Mouse (Mus musculus): ENCODE data around the gene Rab30. TPM values are rescaled to one million over a fixed set of nuclear protein-coding genes. Genes with fewer than 3 reads are reported as not detected.

Gene Rab30
- polyA plus RNA-seq, 1 experiment from 2014 or later = 6.6 TPM

GRCm38 (mm10) chr7:92740411-92741115 lies 840 bp upstream of the Rab30 start:
- ATAC-seq (ENCODE audit: low FRiP score, low TSS enrichment) = no peak
- no peaks in the 10 kb centered on the region for H3K9me3 ChIP-seq (ENCODE audit: control insufficient read depth, low read length)
- H3K4me1 ChIP-seq (ENCODE audit: control insufficient read depth, insufficient read depth, low read length) = peaks cover 18% of the 10 kb centered on the region; the same call in 1 of the 2 replicates
- no peaks in the 10 kb centered on the region for H3K27me3 ChIP-seq (ENCODE audit: control insufficient read depth, insufficient read depth, low read length)
- 2% methylated on average over 23 of the region's 23 CpGs for whole genome bisulfite sequencing
- H3K9ac ChIP-seq (ENCODE audit: low read depth, low read length) = peak overlapping the region; percentile 97
- H3K4me3 ChIP-seq (ENCODE audit: low read length) = peak overlapping the region; percentile 93
- H3K4me2 ChIP-seq (replicated peaks; ENCODE audit: low read depth, low read length) = peak overlapping the region; percentile 72
- H3K36me3 ChIP-seq (ENCODE audit: control insufficient read depth, insufficient read depth, low read length) = peaks cover 31% of the 10 kb centered on the region
- H3K27ac ChIP-seq (ENCODE audit: low read depth, low read length) = peak overlapping the region; percentile 89

GRCm38 (mm10) chr7:92741861-92742249 lies 452 bp downstream of the Rab30 start:
- peak overlapping the region; percentile 92 for H3K4me2 ChIP-seq (replicated peaks; ENCODE audit: low read depth, low read length)
- peaks cover 22% of the 10 kb centered on the region for H3K36me3 ChIP-seq (ENCODE audit: control insufficient read depth, insufficient read depth, low read length)
- 0% methylated on average over 9 of the region's 9 CpGs for WGBS
- H3K4me3 ChIP-seq (ENCODE audit: low read length) = peak overlapping the region; percentile 93
- peaks cover 18% of the 10 kb centered on the region; the same call in 1 of the 2 replicates for H3K4me1 ChIP-seq (ENCODE audit: control insufficient read depth, insufficient read depth, low read length)
- no peaks in the 10 kb centered on the region for H3K9me3 ChIP-seq (ENCODE audit: control insufficient read depth, low read length)
- no peaks in the 10 kb centered on the region for H3K27me3 ChIP-seq (ENCODE audit: control insufficient read depth, insufficient read depth, low read length)
- peak; percentile 32 for ATAC-seq (ENCODE audit: low FRiP score, low TSS enrichment)
- H3K9ac ChIP-seq (ENCODE audit: low read depth, low read length) = peak overlapping the region; percentile 66
- H3K27ac ChIP-seq (ENCODE audit: low read depth, low read length) = peak overlapping the region; percentile 20; the same call in 1 of the 2 replicates

- Histone ChIP-seq H3K9me3 (ENCODE audit: control insufficient read depth, low read length) (no peaks in the 10 kb centered on the region), H3K4me1 (ENCODE audit: control insufficient read depth, insufficient read depth, low read length) (peaks cover 18% of the 10 kb centered on the region; the same call in 1 of the 2 replicates), H3K4me3 (ENCODE audit: low read length) (peak overlapping the region; percentile 93), H3K36me3 (ENCODE audit: control insufficient read depth, insufficient read depth, low read length) (peaks cover 18% of the 10 kb centered on the region), H3K9ac (ENCODE audit: low read depth, low read length) (peak overlapping the region; percentile 66), H3K27me3 (ENCODE audit: control insufficient read depth, insufficient read depth, low read length) (no peaks in the 10 kb centered on the region), H3K4me2 (replicated peaks; ENCODE audit: low read depth, low read length) (peak overlapping the region; percentile 92), H3K27ac (ENCODE audit: low read depth, low read length) (peak overlapping the region; percentile 20; the same call in 1 of the 2 replicates)
- ATAC-seq (ENCODE audit: low FRiP score, low TSS enrichment) = no peak
- WGBS = under 1% methylated on average over 16 of the region's 16 CpGs
Observed at GRCm38 (mm10) chr7:92742341-92742741, 938 bp downstream of the Rab30 start.

GRCm38 (mm10) chr7:92742774-92743173 lies 1.4 kb downstream of the Rab30 start:
- Histone ChIP-seq H3K36me3 (ENCODE audit: control insufficient read depth, insufficient read depth, low read length) (peaks cover 14% of the 10 kb centered on the region), H3K27ac (ENCODE audit: low read depth, low read length) (no peak overlapping the region), H3K4me1 (ENCODE audit: control insufficient read depth, insufficient read depth, low read length) (peaks cover 18% of the 10 kb centered on the region; the same call in 1 of the 2 replicates), H3K9ac (ENCODE audit: low read depth, low read length) (peak overlapping the region; percentile 66; the same call in 1 of the 2 replicates), H3K9me3 (ENCODE audit: control insufficient read depth, low read length) (no peaks in the 10 kb centered on the region), H3K27me3 (ENCODE audit: control insufficient read depth, insufficient read depth, low read length) (no peaks in the 10 kb centered on the region), H3K4me3 (ENCODE audit: low read length) (peak overlapping the region; percentile 93), H3K4me2 (replicated peaks; ENCODE audit: low read depth, low read length) (peak overlapping the region; percentile 92)
- 2% methylated on average over 6 of the region's 6 CpGs for WGBS
- no peak for ATAC-seq (ENCODE audit: low FRiP score, low TSS enrichment)

- peaks cover 11% of the 10 kb centered on the region for H3K36me3 ChIP-seq (ENCODE audit: control insufficient read depth, insufficient read depth, low read length)
- no peak for ATAC-seq (ENCODE audit: low FRiP score, low TSS enrichment)
- no peaks in the 10 kb centered on the region for H3K27me3 ChIP-seq (ENCODE audit: control insufficient read depth, insufficient read depth, low read length)
- no peak overlapping the region for H3K27ac ChIP-seq (ENCODE audit: low read depth, low read length)
- 8% methylated on average over 6 of the region's 6 CpGs for WGBS
- no peak overlapping the region for H3K9ac ChIP-seq (ENCODE audit: low read depth, low read length)
- H3K9me3 ChIP-seq (ENCODE audit: control insufficient read depth, low read length) = no peaks in the 10 kb centered on the region
- peak overlapping the region; percentile 93; the same call in 1 of the 2 replicates for H3K4me3 ChIP-seq (ENCODE audit: low read length)
- peak overlapping the region; percentile 92 for H3K4me2 ChIP-seq (replicated peaks; ENCODE audit: low read depth, low read length)
- peaks cover 17% of the 10 kb centered on the region; the same call in 1 of the 2 replicates for H3K4me1 ChIP-seq (ENCODE audit: control insufficient read depth, insufficient read depth, low read length)
Observed at GRCm38 (mm10) chr7:92743325-92743724, 1.9 kb downstream of the Rab30 start.

GRCm38 (mm10) chr7:92750395-92750794 lies 9.0 kb downstream of the Rab30 start:
- Histone ChIP-seq H3K4me2 (replicated peaks; ENCODE audit: low read depth, low read length) (no peak overlapping the region), H3K9ac (ENCODE audit: low read depth, low read length) (no peak overlapping the region), H3K4me1 (ENCODE audit: control insufficient read depth, insufficient read depth, low read length) (no peaks in the 10 kb centered on the region), H3K4me3 (ENCODE audit: low read length) (no peak overlapping the region), H3K36me3 (ENCODE audit: control insufficient read depth, insufficient read depth, low read length) (no peaks in the 10 kb centered on the region), H3K27ac (ENCODE audit: low read depth, low read length) (no peak overlapping the region), H3K27me3 (ENCODE audit: control insufficient read depth, insufficient read depth, low read length) (no peaks in the 10 kb centered on the region), H3K9me3 (ENCODE audit: control insufficient read depth, low read length) (no peaks in the 10 kb centered on the region)
- 59% methylated on average over 2 of the region's 2 CpGs for WGBS
- ATAC-seq (ENCODE audit: low FRiP score, low TSS enrichment) = no peak

- H3K9ac ChIP-seq (ENCODE audit: low read depth, low read length) = no peak overlapping the region
- H3K36me3 ChIP-seq (ENCODE audit: control insufficient read depth, insufficient read depth, low read length) = no peaks in the 10 kb centered on the region
- no peaks in the 10 kb centered on the region for H3K4me1 ChIP-seq (ENCODE audit: control insufficient read depth, insufficient read depth, low read length)
- no peaks in the 10 kb centered on the region for H3K27me3 ChIP-seq (ENCODE audit: control insufficient read depth, insufficient read depth, low read length)
- H3K4me3 ChIP-seq (ENCODE audit: low read length) = no peak overlapping the region
- no peak overlapping the region for H3K27ac ChIP-seq (ENCODE audit: low read depth, low read length)
- ATAC-seq (ENCODE audit: low FRiP score, low TSS enrichment) = no peak
- no peak overlapping the region for H3K4me2 ChIP-seq (replicated peaks; ENCODE audit: low read depth, low read length)
- no peaks in the 10 kb centered on the region for H3K9me3 ChIP-seq (ENCODE audit: control insufficient read depth, low read length)
- 60% methylated on average over 5 of the region's 5 CpGs for WGBS
Observed at GRCm38 (mm10) chr7:92758067-92758466, 16.7 kb downstream of the Rab30 start.

- WGBS = 76% methylated on average over 6 of the region's 6 CpGs
- Histone ChIP-seq H3K27ac (ENCODE audit: low read depth, low read length) (no peak overlapping the region), H3K27me3 (ENCODE audit: control insufficient read depth, insufficient read depth, low read length) (no peaks in the 10 kb centered on the region), H3K36me3 (ENCODE audit: control insufficient read depth, insufficient read depth, low read length) (no peaks in the 10 kb centered on the region), H3K9me3 (ENCODE audit: control insufficient read depth, low read length) (no peaks in the 10 kb centered on the region), H3K9ac (ENCODE audit: low read depth, low read length) (no peak overlapping the region), H3K4me3 (ENCODE audit: low read length) (no peak overlapping the region), H3K4me2 (replicated peaks; ENCODE audit: low read depth, low read length) (no peak overlapping the region), H3K4me1 (ENCODE audit: control insufficient read depth, insufficient read depth, low read length) (no peaks in the 10 kb centered on the region)
- no peak for ATAC-seq (ENCODE audit: low FRiP score, low TSS enrichment)
Observed at GRCm38 (mm10) chr7:92760651-92761050, 19.2 kb downstream of the Rab30 start.

- no peak overlapping the region for H3K27ac ChIP-seq (ENCODE audit: low read depth, low read length)
- no peaks in the 10 kb centered on the region for H3K36me3 ChIP-seq (ENCODE audit: control insufficient read depth, insufficient read depth, low read length)
- H3K4me2 ChIP-seq (replicated peaks; ENCODE audit: low read depth, low read length) = no peak overlapping the region
- H3K9me3 ChIP-seq (ENCODE audit: control insufficient read depth, low read length) = no peaks in the 10 kb centered on the region
- no peaks in the 10 kb centered on the region for H3K27me3 ChIP-seq (ENCODE audit: control insufficient read depth, insufficient read depth, low read length)
- no peak overlapping the region for H3K4me3 ChIP-seq (ENCODE audit: low read length)
- ATAC-seq (ENCODE audit: low FRiP score, low TSS enrichment) = no peak
- no peak overlapping the region for H3K9ac ChIP-seq (ENCODE audit: low read depth, low read length)
- WGBS = 72% methylated on average over 9 of the region's 9 CpGs
- H3K4me1 ChIP-seq (ENCODE audit: control insufficient read depth, insufficient read depth, low read length) = no peaks in the 10 kb centered on the region
Observed at GRCm38 (mm10) chr7:92761161-92761560, 19.8 kb downstream of the Rab30 start.
